Mouse (Mus musculus) myocyte (in vitro differentiated cells): ENCODE results near the gene Sowaha. TPM values are rescaled to one million over a fixed set of nuclear protein-coding genes. Genes with fewer than 3 reads are reported as not detected.

Experiments
- H3K27me3 ChIP-seq: one replicate; pipeline ENCODE4 v1.6.1; 2011; ENCODE audit not compliant: control insufficient read depth, insufficient read depth, insufficient read length
- H3K36me3 ChIP-seq: one replicate; pipeline ENCODE4 v1.6.1; 2011; ENCODE audit not compliant: control insufficient read depth, insufficient read depth
- H3K4me2 ChIP-seq: one replicate; pipeline ENCODE4 v1.6.1; 2011; ENCODE audit warnings: low read depth, control low read depth
- H3K4me3 ChIP-seq: one replicate; pipeline ENCODE4 v1.5.1; 2011; ENCODE audit warnings: mild to moderate bottlenecking, control low read depth, moderate library complexity
- H3K79me2 ChIP-seq: one replicate; pipeline ENCODE4 v1.6.1; 2011; ENCODE audit not compliant: control insufficient read depth, insufficient read depth
- H3ac ChIP-seq: one replicate; pipeline ENCODE4 v1.6.1; 2011; ENCODE audit not compliant: control insufficient read depth, insufficient read length
- CEBPB ChIP-seq: IDR thresholded peaks from 2 replicates; pipeline ENCODE4 v1.6.1; 2011; ENCODE audit warnings: mild to moderate bottlenecking, moderate library complexity; ENCODE audit not compliant: poor library complexity, insufficient read depth, severe bottlenecking
- E2F4 ChIP-seq: IDR thresholded peaks from one replicate; pipeline ENCODE4 v1.6.1; 2011; ENCODE audit warnings: mild to moderate bottlenecking, control low read depth, moderate library complexity; ENCODE audit not compliant: insufficient read depth
- MAX ChIP-seq: IDR thresholded peaks from one replicate; pipeline ENCODE4 v1.6.1; 2011; ENCODE audit warnings: low read depth, mild to moderate bottlenecking, control low read depth
- MYOD1 ChIP-seq, 3 experiments: IDR thresholded peaks; one replicate each; pipeline ENCODE4 v1.6.1; 2011; ENCODE audit warnings: control low read depth in 2 of 3, low read depth in 2 of 3, mild to moderate bottlenecking in 2 of 3, moderate library complexity in 1 of 3; ENCODE audit not compliant: insufficient read length in 2 of 3, control insufficient read depth in 1 of 3
- MYOG ChIP-seq, 3 experiments: IDR thresholded peaks; one replicate each; pipeline ENCODE4 v1.6.1; 2011; ENCODE audit warnings: control low read depth in 2 of 3, low read depth in 2 of 3, mild to moderate bottlenecking in 2 of 3; ENCODE audit not compliant: insufficient read length in 2 of 3, control insufficient read depth in 1 of 3, insufficient read depth in 1 of 3
- POLR2A ChIP-seq: IDR thresholded peaks from one replicate; pipeline ENCODE4 v1.6.1; 2011; ENCODE audit warnings: low read depth, mild to moderate bottlenecking, control low read depth, moderate library complexity; ENCODE audit not compliant: insufficient read length
- POLR2AphosphoS2 ChIP-seq: IDR thresholded peaks from one replicate; pipeline ENCODE4 v1.6.1; 2011; ENCODE audit warnings: low read depth, control low read depth; ENCODE audit not compliant: insufficient read length
- REST ChIP-seq: IDR thresholded peaks from one replicate; pipeline ENCODE4 v1.6.1; 2011; ENCODE audit warnings: mild to moderate bottlenecking, control low read depth, moderate library complexity; ENCODE audit not compliant: insufficient read depth, insufficient read length
- SRF ChIP-seq: IDR thresholded peaks from one replicate; pipeline ENCODE4 v1.6.1; 2011; ENCODE audit warnings: low read depth; ENCODE audit not compliant: control insufficient read depth, insufficient read length
- TCF12 ChIP-seq: IDR thresholded peaks from one replicate; pipeline ENCODE4 v1.6.1; 2011; ENCODE audit warnings: mild to moderate bottlenecking, control low read depth; ENCODE audit not compliant: poor library complexity, insufficient read depth, severe bottlenecking
- TCF3 ChIP-seq: IDR thresholded peaks from one replicate; pipeline ENCODE4 v1.6.1; 2011; ENCODE audit warnings: low read depth, control low read depth; ENCODE audit not compliant: insufficient read length
- USF1 ChIP-seq: IDR thresholded peaks from one replicate; pipeline ENCODE4 v1.6.1; 2011; ENCODE audit warnings: low read depth, mild to moderate bottlenecking, control low read depth, moderate library complexity
- polyA plus RNA-seq: library from polyadenylated mRNA; unstranded; fragments of >200 nt; fragmentation: generic; extraction: Trizol; gene quantifications from one replicate; pipeline ENCODE4 v1.2.1, GENCODE M21; 2012; ENCODE audit warnings: missing spikeins

Sowaha gene
- polyA plus RNA-seq, 1 experiment, result not detected

GRCm38 (mm10) chr11:53510351-53510750, 30.3 kb upstream of the Sowaha start:
- Histone ChIP-seq H3K4me3 (no peak overlapping the region), H3ac (no peak overlapping the region), H3K36me3 (no peaks in the 10 kb centered on the region), H3K79me2 (no peaks in the 10 kb centered on the region), H3K27me3 (no peaks in the 10 kb centered on the region), H3K4me2 (no peak overlapping the region)
- TF ChIP-seq SRF (no peak), CEBPB (no peak), E2F4 (no peak), POLR2A (no peak), TCF3 (no peak), MYOD1 (IDR thresholded peaks at IDR 0.05; ENCODE audit: control insufficient read depth in 1 of 3, insufficient read length in 2 of 3, low read depth in 2 of 3) (no peak), POLR2AphosphoS2 (no peak), REST (no peak)

DNA sequence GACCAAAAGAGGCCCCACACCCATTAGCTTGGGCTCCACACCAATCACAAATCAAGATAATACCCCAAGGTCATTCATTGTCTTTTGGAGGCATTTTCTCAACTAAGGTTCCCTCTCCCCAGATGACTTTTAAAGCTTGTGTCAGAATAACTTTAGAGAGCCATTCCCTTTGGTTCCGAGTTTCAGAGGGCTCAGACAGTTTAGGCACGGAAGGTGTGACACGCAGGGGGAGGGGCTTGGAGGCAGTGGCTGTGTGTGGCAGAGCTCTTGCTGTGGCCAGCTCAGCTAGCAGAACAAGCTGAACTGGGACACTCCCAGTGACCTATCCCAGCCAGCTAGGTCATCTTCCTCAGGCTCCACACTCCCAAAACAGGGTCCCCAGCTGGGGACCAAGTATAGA, 28.5 kb upstream of the Sowaha start:
- H3K36me3 ChIP-seq, result no peaks in the 10 kb centered on the region
- no peak for TF ChIP-seq CEBPB
- no peak for TF ChIP-seq TCF12
- no peak for TF ChIP-seq POLR2AphosphoS2
- TF ChIP-seq POLR2A, result no peak
- no peak for TF ChIP-seq USF1
- TF ChIP-seq REST, result no peak
- TF ChIP-seq MAX, result no peak
- TF ChIP-seq E2F4, result no peak
- TF ChIP-seq SRF, result no peak
- no peak for TF ChIP-seq TCF3
- TF ChIP-seq MYOG (IDR thresholded peaks at IDR 0.05; ENCODE audit: control insufficient read depth in 1 of 3, insufficient read depth in 1 of 3, insufficient read length in 2 of 3, low read depth in 2 of 3), result no peak
- no peak for TF ChIP-seq MYOD1 (IDR thresholded peaks at IDR 0.05; ENCODE audit: control insufficient read depth in 1 of 3, insufficient read length in 2 of 3, low read depth in 2 of 3)
- no peaks in the 10 kb centered on the region for H3K27me3 ChIP-seq
- no peak overlapping the region for H3ac ChIP-seq
- no peak overlapping the region for H3K4me3 ChIP-seq
- H3K4me2 ChIP-seq, result peak overlapping the region; percentile 63
- no peaks in the 10 kb centered on the region for H3K79me2 ChIP-seq

DNA sequence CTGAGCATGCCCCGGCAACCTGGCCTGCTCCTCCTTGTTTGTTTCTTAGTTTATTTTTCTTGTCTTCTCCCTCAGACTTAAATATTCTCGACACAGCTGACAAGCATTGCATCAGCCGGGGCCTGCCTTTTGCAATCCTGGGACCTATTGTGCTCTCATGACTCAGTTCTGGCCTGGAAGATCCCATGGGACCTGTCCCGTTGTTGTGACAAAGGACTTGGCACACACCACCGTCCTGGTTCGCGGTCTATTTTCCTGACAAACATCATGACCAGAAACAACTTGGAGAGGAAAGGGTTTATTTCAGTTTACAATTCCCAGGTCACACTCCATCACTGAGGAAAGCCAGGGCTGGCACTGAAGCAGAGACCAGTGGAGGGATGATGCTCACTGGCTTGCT, 28.1 kb upstream of the Sowaha start:
- Histone ChIP-seq H3K4me2 (peak overlapping the region; percentile 63), H3K36me3 (no peaks in the 10 kb centered on the region), H3K27me3 (no peaks in the 10 kb centered on the region), H3K79me2 (no peaks in the 10 kb centered on the region), H3K4me3 (no peak overlapping the region), H3ac (no peak overlapping the region)
- TF ChIP-seq E2F4 (no peak), POLR2AphosphoS2 (no peak), POLR2A (peak; percentile 33), CEBPB (peak; percentile 100), USF1 (no peak), REST (no peak), TCF3 (no peak), MYOD1 (IDR thresholded peaks at IDR 0.05; ENCODE audit: control insufficient read depth in 1 of 3, insufficient read length in 2 of 3, low read depth in 2 of 3) (peak in 1 of 3 experiments; percentile 19), TCF12 (peak; percentile 14), MYOG (IDR thresholded peaks at IDR 0.05; ENCODE audit: control insufficient read depth in 1 of 3, insufficient read depth in 1 of 3, insufficient read length in 2 of 3, low read depth in 2 of 3) (peak in 1 of 3 experiments; percentile 21), MAX (no peak), SRF (no peak)

- no peaks in the 10 kb centered on the region for H3K27me3 ChIP-seq
- TF ChIP-seq MYOD1 (IDR thresholded peaks at IDR 0.05; ENCODE audit: control insufficient read depth in 1 of 3, insufficient read length in 2 of 3, low read depth in 2 of 3) (peak in 1 of 3 experiments; percentile 24), SRF (no peak), MYOG (IDR thresholded peaks at IDR 0.05; ENCODE audit: control insufficient read depth in 1 of 3, insufficient read depth in 1 of 3, insufficient read length in 2 of 3, low read depth in 2 of 3) (peak in 1 of 3 experiments; percentile 15), MAX (no peak), TCF3 (no peak)
- no peaks in the 10 kb centered on the region for H3K79me2 ChIP-seq
- H3K36me3 ChIP-seq, result no peaks in the 10 kb centered on the region
- no peak overlapping the region for H3K4me3 ChIP-seq
- no peak overlapping the region for H3ac ChIP-seq
- H3K4me2 ChIP-seq, result peak overlapping the region; percentile 63
Observed at GRCm38 (mm10) chr11:53507098-53507805, 27.2 kb upstream of the Sowaha start.
